Mouse (Mus musculus) retina, postnatal 7 days (tissue): ENCODE data around the gene Ripor1.

ENCODE experiments used
- DNase-seq: peaks from one replicate; pipeline ENCODE4 v3.0.0-alpha.2; 2012; ENCODE audit warnings: low read depth, low spot score

Ripor1 gene

DNA sequence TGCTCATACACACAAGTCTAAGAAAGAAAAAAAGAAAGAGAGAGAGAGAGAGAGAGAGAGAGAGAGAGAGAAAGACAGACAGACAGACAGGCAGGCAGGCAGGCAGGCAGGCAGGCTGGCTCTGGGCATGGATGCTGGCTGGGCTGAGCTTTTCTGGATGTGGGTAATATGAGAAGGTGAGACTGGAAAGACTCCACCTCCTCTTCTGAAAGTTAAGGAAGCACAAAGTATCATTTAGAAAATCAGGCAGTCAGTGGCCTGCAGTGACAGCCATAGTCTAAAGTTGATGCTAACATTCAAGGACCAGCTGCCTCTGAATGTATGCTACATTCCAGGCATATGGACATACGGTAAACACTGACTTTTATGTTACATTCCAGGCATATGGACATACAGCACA is 19.8 kb downstream of the Ripor1 start:
- no peak for DNase-seq

DNA sequence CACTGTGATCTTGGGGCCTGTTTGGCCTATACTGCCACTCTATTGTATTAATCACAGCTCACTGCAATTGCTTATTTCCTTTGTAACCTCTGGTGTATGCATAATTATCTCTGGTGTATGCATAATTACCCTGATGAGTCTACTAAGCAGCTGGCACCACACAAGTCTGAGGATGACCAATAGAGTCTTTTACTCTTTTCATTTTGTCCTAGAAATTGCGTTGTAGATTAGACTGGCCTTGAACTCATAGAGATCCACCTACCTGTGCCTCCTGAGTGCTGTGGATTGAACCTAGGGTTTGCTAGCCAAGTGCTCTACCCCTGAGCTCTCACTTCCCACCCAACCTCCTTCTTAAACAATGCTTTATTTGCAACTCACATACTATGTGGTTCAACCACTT is 21.0 kb downstream of the Ripor1 start:
- DNase-seq, result no peak

DNA sequence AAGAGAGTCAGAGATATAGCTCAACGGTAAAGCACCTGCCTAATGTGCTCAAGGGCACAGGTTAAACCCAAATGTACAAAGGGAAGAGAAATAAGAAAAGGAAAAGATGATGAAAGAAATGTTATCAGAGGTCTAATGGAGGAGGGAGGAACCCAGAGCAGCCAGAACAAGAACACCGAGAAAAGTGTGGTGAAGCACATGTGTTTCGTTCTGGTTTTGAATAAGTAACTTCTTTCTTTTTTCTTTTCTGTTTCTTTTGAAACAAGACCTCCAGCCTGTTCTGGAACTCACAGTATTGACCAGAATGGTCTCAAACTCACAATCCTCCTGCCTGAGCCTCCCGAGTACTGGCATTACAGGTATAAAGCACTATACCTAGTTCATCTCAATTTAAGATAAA is 24.3 kb downstream of the Ripor1 start:
- DNase-seq, result no peak

DNA sequence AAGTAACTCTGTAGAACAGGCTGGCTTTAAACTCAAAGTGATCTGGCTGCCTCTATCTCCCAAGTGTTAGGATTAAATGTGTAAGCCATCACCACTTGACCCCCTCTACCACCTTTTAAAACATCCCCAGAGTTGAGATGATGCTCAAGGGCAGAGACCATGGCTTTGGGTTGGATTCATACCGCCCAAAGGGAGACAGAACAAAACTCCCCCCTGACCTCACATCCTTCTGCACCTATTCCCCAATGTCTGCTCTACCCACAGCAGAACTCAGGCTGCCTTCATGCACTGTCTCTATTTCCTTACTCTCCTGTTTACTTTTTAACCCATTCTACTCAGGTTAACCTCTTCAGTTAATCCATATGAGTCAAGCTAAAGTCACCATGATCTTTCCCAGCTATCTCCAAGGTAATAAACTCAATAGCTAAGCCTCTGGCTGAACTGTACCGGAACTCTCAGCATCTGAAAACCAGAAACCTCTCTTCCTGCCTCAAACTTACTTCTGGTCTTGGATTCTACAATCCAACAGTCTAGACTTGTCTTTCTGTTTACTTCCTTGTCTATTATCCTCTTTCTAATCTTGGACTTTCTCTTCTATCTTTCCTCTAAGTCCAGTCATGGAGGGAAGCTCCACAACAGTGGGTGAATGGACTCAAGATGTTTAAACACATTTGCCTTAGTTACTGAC is 29.9 kb downstream of the Ripor1 start:
- no peak for DNase-seq

DNA sequence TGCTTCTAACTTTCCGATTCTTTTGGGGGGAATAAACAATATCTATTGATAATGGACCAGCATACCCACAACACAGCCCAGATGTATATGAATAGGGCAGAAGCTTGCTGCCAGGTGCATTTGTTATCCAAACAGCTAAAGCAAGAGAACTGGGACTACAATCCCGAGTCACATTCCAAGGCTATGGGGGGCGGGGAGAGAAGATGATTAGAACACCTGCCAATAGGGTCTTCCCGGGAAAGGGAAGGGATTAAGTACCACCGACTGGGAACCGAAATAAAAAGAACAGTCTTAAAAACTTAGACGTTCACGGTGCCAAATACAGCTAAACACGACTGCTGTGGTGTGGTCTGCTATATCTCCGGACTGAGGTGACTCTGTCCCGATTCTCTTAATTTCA is 30.4 kb downstream of the Ripor1 start:
- no peak for DNase-seq

DNA sequence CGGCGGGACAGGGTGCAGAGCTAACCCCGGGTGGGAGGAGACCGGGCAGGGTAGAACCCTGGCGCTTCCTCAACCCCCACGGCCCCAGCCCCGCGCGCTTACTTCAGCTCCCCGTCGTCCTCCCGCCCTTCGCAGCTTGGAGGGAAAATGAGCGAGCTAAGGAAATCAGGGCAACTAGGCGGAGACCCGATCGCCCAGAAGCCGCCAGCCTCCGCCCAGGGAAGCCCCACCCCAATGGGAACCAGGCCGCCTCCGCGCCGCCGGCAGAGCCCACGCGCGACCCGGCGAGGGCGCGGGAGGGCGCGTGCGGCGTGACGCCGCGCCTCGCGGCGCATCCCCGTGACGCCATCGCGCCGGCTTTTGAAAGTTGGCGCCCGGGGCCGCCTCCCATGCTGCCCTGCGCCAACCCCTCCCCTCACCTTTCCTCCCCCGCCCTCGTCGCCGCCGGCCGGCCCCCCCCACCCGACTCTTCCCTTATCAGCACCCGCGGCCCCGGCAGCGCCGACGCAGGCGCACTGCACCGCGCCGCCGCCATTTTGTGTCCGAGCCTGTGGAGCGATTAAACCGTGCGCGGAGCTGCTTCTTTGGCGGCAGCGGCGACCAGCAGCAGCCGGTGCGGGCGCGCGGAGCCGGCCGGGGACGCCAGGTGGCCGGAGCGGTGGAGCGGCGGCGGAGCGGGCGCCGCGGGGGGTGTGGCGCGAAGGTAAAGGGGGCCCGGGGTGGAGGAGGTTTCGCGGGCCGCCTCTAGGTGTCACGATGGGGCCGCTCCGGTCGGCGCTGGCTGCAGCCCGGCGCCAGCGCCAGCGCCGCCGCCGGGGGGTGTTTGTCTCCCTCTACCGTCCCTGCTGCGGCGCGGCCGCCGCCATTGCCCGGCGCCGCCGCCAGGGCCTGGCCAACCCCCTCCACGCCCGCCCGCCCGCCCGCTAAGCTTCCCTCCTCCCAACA is 31.2 kb downstream of the Ripor1 start, which contains the start of gene Ctcf:
Ctcf (plus strand) TSS at position 551 of the 945 bp plus-strand sequence.
- peak; percentile 92 for DNase-seq

DNA sequence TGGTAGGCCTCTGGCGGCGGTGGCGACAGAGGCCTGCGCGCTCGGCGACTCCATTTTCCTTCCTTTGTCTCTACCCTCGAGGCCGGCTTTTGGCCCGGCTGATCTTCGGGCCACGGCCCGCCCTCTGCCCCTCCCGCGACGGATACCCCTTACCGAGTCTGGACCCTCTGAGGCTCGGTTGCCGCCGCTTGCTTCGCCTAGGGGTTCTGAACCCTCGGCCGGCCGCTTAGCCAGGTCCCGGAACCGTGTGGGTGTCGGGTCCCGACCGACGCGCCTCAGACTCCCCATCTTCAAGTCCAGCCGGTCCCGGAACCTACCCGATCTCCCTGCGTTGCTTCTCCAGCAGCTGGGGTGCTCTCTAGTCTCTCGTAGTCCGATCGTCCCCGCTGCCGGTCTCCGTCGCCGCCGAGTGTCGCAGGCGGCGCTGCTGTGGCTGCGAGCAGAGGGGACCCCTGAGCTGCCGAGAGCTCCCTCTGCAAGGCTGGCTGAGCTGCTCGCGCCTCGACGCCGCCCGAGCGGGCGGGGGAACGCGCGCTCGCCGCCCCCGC is 32.0 kb downstream of the Ripor1 start, which contains the start of gene Agrp:
Agrp (minus strand) TSS at position 431 of the 548 bp plus-strand sequence.
- DNase-seq, result peak; percentile 37

DNA sequence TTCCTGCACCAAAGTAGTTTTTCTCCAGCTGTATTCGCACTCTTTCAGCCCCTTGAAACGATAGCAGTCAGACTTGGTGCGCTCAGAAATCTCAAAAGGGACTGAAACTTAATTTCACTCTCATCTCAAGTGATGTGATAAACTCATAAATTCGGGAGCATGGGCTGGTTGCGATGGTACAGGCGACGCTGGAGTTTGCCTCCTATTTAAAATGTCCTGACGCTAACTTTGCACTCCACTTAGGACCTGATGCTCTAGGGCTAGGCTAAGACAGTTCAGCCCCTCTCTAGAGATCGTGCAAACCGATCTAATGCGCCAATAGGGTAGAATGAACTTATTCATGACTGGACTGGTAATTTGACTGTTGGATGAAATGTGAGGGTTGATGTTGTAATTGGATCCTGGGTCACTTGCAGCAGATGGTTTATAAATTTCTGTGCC is 32.6 kb downstream of the Ripor1 start:
- no peak for DNase-seq

DNA sequence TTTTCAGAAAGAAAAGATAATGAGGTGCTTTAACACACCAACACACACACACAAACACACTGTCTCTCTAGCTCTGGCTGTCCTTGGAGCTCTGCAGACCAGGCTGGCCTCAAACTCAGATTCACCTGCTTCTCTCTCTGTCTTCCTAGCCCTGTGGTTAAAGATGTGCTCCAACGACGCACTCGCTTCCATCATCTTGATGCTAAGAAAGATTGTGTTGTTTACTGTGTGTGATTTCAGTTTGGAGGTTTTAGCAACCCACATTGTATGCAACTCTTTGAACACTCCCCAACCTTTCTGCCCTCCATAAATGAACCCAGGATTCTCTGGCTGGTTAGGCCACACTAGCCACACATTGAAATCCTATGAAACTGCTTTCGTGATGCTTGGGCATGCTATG is 33.5 kb downstream of the Ripor1 start:
- no peak for DNase-seq

DNA sequence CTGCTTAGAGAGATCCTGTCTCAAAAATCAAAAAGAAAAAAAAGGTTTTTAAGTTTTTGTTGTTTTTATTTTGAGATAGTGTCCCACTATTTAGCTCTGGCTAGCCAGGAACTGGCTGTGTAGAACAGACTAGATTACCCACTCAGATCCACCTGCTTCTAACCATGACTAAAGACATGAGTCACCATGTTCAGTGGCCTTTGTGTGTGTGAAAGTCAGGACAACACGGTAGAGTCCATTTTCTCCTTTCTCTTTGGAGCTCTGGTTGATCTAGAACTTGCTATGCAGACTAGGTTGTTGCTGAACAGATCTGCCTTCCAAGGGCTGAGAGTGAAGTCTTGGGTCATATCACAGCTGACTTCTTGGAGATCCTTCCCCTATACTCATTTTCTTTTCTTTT is 34.8 kb downstream of the Ripor1 start:
- DNase-seq, result no peak

DNA sequence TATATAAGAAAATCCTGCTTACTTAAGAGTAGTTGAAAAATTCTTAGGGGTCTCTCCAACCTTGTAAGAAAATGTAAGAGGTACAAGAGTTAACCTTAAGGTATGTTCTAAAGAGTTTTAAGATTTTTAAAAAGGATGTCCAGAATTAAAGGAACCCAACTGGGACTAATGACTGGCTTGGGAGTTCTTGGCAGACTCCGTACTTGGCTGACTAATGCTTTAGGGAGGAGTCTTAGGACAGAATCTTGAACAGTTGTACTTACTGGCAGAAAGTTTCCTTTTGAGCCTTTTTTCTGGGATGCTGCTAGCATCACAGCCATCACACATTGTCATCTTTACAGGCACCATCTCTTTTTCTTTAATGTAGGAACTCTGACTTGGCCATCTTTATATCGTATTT is 35.5 kb downstream of the Ripor1 start:
- no peak for DNase-seq

DNA sequence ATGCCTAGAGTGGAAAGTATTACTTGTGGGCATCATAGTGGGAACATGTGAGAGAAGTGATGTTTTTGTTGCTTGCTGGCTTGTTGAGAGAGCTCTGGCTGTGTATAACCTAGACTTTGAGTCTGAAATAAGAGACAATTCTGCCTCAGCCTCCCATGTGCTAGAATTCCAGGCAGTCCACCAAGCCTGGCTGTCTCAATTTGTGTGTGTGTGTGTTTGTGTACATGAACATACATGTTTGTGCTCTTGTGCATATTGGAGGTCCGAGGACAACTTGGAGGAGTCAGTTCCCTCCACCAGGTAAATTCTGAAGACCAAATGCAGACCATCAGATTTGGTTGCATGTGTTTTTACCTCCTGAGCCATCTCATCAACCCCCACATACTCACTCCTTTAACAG is 40.1 kb downstream of the Ripor1 start:
- no peak for DNase-seq

DNA sequence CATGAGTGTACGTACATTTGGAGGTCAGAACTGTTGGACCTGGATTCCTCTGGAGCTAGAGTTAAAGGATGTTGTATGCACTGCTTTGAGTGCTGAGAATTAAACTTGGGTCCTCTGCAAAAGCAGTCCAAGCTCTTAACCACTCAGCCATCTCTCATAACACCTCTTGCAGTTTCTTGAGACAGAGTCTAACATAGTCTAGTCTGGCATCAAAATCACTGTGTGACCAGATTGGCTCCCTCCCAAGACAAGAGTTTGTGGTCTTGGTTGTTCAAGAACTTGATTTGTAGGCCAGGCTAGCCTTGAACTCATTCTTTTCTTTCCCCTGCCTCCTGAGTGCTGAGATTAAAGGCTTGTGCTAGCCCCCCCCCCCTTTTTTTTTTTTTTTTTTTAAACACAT is 43.9 kb downstream of the Ripor1 start:
- DNase-seq, result no peak

DNA sequence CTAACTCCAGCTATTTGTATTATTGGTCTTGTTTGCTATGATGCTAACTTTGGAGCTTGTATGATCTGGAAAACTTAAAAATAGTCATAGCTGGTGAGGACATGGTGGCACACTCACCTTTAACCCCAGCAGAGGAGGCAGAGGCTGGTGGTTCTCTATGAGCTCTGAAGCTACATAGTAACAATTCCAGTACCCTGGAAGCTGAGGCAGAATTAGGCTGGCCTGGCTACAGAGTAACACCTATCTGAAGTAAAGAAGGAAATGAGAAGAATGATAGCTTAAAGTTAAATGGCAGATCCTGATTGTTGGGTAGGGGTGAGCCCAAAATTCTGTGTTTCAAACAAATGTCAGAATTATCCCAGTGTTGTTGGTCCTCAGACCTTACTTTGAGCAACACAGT is 52.6 kb downstream of the Ripor1 start:
- DNase-seq, result no peak

DNA sequence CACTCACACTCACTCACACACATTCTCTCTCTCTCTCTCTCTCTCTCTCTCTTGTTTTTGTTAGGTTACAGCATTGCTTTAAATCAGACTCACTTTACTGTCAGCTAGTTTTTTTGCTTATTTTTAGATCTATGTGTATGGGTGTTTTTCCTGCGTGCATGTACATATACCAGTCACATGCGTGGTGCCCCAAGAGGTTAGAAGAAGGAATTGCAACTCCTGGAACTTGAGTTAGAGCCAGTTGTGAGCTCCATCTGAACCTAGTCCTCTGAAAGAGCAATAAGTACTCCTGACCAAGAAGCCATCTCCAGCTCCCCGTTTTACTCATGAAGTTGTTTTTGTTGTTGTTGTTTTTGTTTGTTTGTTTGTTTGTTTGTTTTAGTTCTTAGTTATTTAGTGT is 56.1 kb downstream of the Ripor1 start:
- DNase-seq, result no peak
